Mouse (Mus musculus) heart, adult 11 months (tissue): ENCODE data around the gene Dnpep.

Experiments used
- DNase-seq: peaks from one replicate; pipeline ENCODE4 v3.0.0; 2022

Gene Dnpep

GRCm38 (mm10) chr1:75262969-75263951 lies 54.5 kb downstream of the Dnpep start:
- DNase-seq: no peak

GRCm38 (mm10) chr1:75261278-75261677 lies 56.5 kb downstream of the Dnpep start:
- DNase-seq: no peak
